Mouse (Mus musculus): ENCODE data around the gene Cend1.

DNA sequence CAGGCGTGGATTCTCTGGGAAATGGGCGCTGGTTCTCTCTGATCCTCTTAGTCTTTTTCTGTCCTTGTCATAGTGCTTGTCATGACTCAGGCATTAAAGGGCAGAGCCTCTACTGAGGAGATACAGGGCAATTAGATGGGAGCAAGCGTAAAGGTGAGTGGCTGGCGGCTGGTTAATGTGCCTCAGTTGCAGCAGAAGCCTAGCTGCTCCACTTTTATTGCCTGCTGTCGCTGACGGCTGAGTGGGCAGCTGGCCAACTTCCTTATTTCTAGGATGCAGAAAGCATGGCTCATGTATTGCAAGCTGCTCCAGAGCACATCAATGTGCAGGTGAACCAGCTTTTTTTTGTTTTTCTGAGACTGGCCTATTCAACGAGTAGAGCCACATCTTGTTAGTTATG, 10.3 kb downstream of the Cend1 start:
- TF ChIP-seq CTCF (IDR thresholded peaks at IDR 0.05; ENCODE audit: borderline replicate concordance, insufficient read depth, low read length) (no peak), POLR2A (IDR thresholded peaks at IDR 0.05; ENCODE audit: low read depth, low read length) (no peak)
